Mouse (Mus musculus) MN1 (cell line): ENCODE data around the gene Srrt.

Experiments used
- DNase-seq: peaks from one replicate; pipeline ENCODE4 v3.0.0-alpha.2; 2016; ENCODE audit warnings: low spot score

The Srrt gene

GRCm38 (mm10) chr5:137263897-137264720, 43.4 kb downstream of the Srrt start:
- no peak for DNase-seq
